Mouse (Mus musculus) spleen, postnatal 10 days (tissue): Measurements from ENCODE around the gene Rack1.

Source experiments
- DNase-seq, 2 experiments: peaks; one replicate each; pipeline ENCODE4 v3.0.0; 2021 to 2022; ENCODE audit warnings: low spot score in 2 of 2

Gene Rack1

DNA sequence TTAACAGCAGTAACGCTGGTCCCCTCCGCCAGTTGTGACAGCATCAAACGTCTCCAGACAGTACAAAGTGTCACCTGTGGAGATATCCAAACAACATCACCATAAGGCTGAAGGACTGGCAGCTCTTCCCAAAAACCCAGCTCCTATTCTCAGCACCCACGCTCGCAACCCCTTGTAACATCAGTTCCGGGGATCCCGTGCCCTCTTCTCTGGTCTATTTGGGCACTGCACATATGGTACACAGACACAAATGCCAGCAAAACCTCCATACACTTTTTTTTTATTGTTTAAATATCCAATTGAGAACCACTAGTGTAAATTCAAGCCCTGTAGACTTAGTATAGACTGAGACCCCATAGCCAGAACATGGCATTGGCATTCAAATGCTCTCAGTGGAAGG, 4.9 kb upstream of the Rack1 start:
- DNase-seq: peak in 1 of 2 experiments; percentile 67

DNA sequence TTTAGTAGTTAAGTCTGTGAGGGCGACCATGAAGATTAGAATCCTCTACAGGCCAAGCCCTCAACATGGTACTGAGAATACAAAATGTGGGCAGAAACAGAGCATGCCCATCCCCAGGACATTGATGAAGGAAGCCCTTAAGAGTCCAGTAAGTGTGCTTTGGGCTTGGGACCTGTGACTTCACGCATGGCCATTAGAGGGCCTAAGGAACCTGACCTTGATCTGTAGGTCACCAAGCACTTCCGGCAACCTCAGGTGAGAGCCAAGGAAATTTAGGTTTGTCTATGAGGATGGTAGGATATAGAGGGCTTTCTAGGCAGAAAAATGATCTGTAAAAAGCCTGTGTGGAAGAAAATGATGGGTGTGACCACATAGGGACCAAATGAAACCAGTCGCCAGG, 3.8 kb upstream of the Rack1 start:
- DNase-seq: no peak

DNA sequence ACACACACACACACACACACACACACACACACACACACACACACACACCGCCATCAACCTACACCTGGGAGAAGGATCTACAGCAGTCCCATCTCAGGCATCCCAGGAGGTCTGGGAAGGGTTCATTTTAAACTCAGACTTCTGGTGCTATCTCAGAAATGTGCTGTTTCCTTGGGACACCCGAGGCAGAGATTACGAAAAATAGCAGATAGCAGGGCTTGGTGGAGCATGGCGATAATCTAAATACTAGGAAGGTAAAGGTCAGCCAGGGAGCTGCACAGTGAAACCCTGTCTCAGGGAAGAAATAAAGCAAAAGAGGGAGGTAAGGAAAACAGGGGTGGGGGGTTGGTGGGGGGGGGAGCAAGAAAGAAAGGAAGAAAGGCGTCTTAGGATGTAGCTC, 2.8 kb upstream of the Rack1 start:
- no peak for DNase-seq

DNA sequence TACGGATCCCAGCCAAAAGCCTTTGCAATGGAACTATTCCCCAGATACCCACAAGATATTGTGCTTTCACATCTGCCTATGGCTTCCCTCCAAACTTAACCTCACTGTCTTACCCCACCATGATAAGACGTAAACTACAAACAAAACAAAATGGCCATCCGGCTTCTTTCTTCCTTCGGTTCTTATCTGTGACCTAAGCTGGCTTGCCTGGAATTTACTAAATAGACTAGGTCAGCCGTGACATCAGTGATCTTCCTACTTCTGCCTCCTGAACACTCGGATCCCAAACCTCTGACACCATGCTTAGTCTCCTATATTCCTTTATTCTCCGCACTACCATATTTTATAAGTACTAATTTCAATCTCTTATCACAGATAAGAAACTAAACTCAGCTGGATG, 1.8 kb upstream of the Rack1 start:
- DNase-seq: no peak

DNA sequence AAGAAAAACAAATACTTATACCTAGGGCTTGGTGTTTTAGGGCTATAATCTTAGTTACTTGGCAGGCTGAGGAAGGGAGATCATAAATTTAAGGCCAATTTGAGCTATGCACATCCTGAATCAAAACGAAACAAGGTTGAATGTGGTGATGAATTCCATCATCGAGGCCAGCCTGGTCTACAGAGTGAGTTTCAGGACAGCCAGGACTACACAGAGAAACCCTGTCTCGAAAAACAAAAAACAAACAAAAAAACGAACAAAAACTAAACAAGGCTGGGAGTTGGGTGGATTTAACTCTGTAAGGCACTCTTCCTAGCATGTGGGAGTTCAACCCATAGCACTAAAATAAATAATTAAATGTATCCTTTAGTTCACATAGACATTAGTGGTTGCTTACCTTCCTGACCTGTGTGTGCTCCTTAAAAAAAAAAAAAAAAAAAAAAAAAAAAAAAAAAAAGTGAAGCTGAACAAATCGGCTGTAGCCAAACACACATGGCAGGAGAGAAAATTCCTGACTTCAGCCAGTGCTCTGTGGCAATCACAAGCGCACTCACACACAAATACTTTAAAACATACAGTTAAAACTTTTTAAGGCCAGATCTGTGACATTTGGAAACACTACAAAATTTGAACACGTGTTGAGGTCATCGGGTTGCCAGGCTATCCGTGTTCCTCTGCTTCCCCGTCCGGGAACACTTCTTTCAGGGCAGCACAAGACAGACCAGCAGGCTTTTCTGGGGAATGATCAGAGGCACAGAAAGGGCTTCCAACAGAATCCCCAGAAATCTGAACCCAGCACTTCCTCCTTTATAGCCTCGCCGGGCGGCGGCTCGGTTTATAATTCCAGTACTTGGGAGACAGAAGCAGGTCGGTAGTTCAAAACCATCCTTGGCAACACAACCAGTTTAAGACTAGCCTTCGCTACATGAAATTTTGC, 880 bp upstream of the Rack1 start:
- no peak for DNase-seq

DNA sequence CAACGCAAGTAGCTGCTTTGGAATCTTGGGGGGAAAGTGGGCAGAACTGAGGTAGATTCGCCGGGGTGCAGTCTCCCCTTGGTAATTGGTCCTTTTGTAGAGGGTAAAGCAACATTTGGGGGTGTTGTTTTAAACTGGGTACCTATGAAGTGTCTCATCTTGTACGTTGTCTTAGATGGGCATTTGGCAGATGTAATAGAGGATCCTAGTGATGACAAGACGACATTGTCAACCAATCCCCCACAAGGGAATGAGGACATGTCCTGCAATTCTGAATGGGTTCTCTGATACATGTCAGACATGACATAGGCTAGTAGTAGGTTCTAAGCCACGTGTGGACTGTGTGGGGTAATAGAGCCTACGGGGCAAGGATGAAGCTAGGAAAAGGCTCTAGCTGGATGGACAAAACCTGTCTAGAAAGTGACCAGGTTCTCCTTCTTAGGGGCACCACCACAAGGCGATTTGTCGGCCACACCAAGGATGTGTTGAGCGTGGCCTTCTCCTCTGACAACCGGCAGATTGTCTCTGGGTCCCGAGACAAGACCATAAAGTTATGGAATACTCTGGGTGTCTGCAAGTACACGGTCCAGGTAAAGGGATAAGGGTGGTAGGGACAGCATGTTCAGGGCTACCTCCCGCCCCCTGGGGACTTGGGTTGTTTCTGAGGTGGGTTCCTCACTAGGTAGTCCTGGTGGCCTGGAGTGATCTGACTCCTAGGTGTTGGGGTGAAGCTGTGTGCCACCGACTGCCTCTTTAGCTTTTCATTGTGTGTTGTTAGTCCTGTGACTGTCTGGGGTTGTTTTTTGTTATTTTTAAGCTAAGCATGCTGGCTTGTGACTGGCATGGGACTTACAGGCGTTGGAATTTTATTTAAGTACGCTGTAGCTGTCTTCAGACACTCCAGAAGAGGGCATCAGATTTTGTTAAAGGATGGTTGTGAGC, 2.0 kb downstream of the Rack1 start:
- DNase-seq: no peak

DNA sequence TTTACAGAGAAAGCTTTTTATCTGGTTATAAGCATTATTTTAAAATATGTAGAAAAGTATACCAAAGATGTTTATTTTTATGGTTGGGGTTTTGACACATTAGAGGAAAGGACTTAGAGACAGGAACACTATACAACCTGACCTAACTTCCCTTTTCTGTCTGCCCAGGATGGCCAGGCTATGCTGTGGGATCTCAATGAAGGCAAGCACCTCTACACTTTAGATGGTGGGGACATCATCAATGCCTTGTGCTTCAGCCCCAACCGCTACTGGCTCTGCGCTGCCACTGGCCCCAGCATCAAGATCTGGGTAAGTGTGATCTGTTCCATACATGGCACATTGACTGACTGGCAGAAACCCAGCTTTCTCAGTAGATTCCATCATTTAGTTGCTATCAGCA, 3.9 kb downstream of the Rack1 start:
- no peak for DNase-seq

DNA sequence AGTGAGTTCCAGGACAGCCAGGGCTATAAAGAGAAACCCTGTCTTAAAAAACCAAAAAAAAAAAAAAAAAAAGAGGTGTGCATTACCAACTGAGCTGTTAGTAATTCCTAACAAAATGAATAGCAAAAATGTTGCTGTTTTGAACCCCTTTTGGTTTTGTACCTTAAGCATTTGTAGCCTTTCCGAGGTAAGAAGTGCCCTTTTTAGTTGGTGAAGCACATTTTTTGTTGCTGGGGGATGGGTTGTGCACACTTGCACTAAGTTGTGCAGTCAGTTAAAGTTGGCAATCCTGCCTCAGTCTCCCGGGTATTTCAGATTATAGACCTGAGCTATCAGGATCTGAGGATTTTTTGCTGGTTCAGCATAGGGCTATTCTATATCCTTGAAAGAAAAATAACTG, 4.8 kb downstream of the Rack1 start:
- DNase-seq: no peak

DNA sequence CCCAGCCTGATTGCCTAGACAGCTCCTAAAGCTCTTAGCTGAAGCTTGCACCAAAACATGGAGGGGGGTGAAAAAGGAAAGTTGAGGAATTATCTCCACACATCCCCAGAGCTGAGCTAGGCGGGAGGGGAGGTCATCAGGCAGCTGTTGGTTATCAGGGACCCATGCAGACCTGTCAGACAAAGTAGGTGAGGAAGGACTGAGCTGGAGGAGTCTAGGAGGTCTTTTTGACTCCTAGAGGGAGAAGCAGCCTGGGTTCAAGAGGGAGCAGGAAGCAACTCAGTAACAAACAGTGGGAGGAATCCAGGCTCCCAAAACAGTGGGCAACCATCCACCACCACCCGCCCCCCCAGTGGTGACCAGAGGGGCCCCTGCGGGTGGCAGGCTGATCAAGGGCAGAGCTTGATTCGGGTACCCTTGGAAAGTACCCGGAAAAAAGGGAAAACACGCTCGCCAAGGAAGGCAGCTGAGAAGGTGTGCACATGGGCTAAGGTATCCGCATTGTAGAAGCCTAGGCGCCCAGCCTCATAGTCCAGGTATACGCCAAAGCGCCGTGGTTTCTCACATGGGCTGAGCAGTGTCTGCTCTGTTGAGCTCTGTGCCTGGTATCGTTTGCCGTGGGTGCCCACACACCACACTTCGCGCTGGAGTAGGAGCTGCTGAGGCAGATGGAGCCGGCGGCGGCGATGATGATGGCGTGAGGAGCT, 6.9 kb downstream of the Rack1 start:
- no peak for DNase-seq

DNA sequence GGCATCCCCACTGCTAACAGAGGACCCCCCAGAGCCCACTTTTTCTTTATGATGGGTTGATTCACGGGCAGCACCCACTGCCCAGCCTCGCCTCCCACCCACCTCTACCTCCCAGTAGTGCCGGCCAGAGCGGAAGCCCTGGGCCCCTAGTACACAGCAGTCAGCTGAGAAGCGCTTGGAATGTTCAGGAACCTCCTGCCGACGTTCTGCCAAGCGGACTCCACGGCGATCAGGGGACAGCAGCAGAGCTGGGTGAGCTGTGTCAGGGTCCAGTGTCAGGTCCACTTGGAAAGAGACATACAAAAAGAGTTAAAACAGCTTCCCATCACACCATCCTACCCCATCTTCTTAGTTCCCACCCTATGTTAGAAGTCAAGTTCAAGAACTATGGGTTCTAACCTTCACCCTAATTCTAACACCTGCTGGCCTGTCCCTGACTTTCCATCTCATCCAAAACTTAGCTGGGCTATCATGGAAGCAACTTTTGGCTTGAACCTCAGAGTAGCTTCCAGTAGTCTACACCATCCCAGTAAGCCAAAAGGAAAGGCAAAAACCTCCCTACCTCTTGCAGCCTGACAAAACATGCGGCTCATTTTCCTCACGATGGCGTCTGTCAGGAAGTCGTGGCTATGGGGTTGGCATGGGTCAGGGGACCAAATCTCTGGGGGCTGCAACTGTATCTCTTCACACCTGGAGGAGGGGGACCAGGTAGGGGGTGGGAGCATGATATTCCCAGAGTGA, 7.6 kb downstream of the Rack1 start:
- DNase-seq: no peak

DNA sequence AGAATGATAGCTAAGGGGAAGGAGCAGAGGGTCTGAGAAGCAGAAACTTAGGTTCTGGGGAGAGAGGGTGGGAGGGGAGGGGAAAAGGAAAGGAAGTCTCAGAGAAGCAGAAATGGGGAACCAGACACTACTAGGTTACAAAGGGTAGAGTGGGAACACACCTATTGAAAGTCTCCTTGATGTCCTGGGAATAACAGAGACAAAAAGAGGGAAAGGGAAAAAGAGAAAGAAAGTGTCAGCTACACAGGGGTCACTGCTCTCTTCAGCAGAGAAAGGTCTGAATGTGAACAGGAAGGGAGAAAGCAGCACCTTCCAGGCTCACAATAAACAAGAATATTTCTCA, 8.1 kb downstream of the Rack1 start:
- no peak for DNase-seq

DNA sequence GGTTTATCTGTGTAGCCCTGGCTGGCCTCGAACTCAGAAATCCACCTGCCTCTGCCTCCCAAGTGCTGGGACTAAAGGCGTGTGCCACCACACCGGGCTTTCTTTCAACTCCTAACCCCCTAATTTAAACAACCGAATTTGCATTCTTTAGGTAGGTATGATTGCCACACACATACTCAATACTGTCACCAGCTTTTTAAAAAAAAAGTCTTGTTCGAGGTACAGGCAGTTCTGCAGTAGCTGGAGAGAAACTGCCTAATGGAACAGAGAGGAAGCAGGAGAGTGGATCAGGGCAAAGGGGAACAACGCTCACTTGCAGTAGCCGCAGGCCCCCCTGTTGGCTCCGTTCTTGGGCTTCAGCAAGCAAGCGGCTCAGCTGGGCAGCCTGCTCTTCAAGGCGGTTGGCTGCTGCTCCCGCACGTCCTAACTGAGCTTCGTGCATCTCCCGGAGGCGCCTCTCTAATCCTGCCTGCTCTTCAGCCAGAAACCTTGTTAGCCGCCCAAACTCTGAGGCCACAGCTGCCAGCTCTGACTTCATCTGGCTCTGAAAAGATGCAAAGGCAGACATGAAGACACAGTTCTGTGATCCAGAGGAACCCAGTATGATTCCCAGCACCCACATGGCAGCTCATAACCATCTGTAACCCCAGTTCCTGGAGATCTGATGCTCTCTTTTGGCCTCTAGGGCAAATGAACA, 8.8 kb downstream of the Rack1 start:
- no peak for DNase-seq

DNA sequence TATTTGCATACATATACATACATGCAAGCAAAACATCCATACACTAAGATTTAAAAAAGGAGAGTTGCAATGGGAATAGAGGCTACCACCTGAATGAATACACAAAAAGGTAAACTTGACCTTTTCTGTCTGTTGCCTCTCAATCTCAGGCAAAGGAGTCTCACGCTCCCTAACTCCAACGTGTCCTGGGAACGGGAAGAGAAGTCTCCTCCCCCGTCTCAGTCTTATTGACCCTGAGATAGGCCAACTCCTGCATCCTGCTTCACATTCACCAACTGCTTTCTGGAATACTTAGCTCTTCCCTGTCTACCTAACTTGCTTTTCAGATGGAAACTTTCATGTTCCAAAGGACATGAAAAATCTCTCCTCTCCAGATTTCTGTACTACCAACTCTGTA, 9.3 kb downstream of the Rack1 start:
- no peak for DNase-seq

DNA sequence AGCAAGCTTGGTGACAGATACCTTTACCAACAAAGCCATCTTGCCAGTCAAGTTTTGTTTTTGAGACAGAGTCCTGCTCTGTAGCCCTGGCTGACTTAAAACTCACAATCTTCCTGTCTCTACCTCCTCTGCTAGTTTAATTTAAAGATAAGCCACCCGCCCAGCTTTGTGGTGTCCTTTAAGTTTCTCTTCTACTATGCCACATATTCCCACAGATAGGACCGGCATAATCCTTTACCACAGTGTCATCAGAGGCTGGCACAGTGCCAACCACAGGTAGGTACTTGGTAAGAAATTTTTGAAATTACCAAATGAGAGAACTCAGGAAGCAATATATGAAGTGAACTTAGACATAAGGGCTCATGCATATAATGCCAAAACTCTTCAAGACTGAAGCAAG, 10.0 kb downstream of the Rack1 start:
- DNase-seq: no peak

DNA sequence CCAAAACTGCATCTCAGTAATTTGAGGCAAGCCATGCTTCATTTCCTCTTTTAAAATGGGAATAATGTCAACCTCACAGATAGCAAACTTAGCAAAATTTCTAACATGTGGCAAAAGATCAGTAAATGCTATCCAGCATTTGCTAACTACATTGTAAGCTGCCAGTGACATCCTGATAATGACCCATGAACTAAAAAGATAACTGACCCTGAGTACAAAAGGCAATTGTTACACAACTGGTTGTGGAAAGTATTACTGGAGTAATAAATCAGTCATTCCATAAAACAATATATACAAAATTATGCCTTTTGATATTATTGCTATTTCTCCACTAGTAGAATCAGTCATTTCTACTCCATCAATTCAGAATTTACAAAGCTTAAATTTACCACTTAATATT, 13.7 kb downstream of the Rack1 start:
- DNase-seq: no peak

DNA sequence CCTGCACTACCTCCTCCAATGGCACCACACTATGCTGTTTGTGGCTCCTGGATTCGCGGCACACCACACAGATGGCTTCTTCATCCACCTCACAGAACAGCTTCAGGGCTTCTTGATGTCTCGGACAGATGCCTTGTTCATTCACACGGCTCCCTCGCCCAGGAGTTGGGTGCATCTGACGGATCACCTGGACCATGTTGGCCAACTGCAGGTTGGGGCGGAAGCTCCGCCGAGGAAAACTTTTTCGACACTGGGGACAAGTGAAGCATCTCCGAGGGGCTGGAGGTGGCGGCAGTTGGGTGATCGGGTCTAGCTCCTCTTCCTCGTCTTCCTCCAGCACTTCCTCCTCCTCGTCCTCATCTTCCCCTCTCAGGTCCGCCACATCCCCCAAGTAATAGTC, 15.7 kb downstream of the Rack1 start:
- no peak for DNase-seq

DNA sequence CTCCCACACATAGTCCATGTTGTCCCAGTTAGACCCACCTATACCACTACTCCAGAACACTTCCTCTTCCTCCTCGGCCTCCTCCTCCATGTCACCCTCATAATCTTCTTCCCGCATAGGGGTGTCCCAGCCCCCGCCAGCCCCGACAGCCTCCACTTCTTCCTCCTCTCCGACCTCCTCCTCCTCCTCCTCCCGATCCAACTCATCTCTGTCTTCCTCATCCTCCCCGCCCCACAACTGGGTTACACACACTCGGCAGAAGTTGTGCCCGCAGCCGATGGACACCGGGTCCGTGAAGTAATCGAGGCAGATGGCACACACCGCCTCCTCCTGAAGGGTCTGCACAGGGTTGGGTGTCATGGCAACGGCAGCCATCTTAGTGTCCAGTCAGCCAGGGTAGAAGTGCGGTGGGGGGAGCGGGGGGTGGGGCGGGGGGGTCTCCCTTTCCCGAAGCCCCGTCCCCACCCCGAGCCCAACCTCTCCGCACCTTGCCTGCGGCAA, 16.2 kb downstream of the Rack1 start:
- peak; percentile 46 to 67 for DNase-seq

DNA sequence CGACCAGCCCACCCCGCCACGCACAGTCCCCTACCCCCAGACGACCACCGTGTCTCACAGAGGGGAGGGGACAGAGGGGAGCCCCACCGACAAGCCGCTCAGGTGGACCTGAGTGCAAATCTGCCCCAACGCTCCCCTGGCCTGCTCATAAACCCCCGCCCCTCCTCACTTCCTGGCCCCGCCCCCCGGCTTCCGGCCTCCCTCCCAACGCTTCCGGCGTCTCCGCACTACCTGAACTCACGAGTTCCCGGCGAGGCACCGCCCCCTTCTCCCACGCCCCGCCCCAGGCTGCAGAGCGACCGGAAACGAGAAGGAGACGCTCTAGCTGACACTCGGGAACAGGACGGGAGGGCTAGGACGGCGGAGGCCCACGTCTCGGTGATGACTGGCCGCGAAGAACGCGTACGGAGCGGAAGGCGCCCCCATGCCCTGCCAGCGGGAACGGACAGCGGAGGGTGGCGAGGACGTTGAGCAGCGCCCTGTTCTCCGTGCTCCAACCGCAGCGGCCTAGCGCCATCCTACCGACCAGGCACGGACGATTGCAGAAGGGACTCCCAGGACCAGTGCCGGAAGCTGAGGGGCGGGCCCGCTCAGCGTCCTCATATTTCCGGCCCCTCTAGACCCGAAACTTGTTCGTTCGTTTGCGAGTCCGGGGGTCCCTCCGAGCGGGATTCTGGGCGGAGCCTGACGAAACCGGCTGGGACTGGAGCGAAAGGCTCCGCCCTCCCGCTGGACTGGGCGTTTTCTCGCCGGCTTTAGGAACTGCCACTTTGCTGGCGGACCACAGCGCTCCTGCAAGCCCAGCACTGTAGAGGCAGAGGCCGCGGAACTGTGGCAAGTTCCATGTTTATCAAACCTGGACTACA, 16.9 kb downstream of the Rack1 start, which contains the start of gene Trim41:
Gene Trim41 (minus strand): TSS at position 554 of the 866 bp plus-strand sequence.
- peak; percentile 98 to 100 for DNase-seq

DNA sequence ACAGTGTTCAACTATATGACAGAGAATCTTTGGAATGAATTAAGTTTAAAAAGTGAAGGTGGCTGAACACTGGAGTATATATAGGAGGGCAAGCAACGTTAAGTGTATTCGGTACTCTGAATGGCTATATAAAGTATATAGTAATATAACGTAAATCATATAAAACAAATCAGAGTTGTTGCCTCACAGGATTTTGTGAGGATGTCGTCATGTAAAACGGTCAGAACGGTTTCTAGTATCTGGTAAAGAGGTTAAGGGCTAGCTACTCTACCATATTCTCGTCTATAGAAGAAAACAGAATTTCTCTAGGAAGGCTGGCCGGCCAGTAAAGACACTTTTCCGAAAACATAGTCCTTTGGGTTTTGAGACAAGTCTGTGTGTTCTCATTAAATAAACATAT, 17.7 kb downstream of the Rack1 start:
- DNase-seq: no peak

DNA sequence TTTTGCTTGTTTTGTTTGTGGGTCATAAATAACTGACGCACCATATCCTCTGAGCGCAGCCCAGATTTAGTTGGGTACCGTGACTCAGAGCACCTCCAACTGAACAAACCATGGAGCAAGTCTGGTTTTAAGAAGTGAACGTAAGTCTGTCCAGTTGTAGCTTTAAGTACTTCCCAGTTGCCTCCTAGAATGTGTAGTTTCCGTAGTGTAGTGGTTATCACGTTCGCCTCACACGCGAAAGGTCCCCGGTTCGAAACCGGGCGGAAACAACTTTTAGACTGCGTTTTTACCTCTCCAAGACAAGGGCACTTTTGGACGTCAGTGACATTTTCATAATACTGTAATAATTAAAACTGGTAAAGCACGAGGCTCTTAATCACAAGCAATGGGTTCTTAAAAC, 18.2 kb downstream of the Rack1 start:
- DNase-seq: peak; percentile 83 to 86
